Mouse (Mus musculus) intestine, embryonic 16.5 days (tissue): Measurements from ENCODE around the gene Mtfp1. TPM values are rescaled to one million over a fixed set of nuclear protein-coding genes. Genes with fewer than 3 reads are reported as not detected.

Source experiments
- ATAC-seq: fragments of 200-750 bp; cut with Nextera tagmentation; 2 replicates; pipeline ENCODE4 v1.8.0; 2017; ENCODE audit warnings: moderate TSS enrichment, moderate library complexity
- H3K27ac ChIP-seq: fragments of 300-500 bp; sonication (generic); 2 replicates; pipeline ENCODE4 v1.5.1; 2014; ENCODE audit warnings: mild to moderate bottlenecking, low read length
- H3K27me3 ChIP-seq: fragments of 300-500 bp; sonication (generic); replicated peaks from 2 replicates; pipeline ENCODE4 v1.6.1; 2014; ENCODE audit warnings: low read length, control low read depth, mixed read lengths; ENCODE audit not compliant: control insufficient read depth, insufficient read depth
- H3K36me3 ChIP-seq: fragments of 300-500 bp; sonication (generic); 2 replicates; pipeline ENCODE4 v1.6.1; 2014; ENCODE audit warnings: low read length, control low read depth; ENCODE audit not compliant: control insufficient read depth, insufficient read depth
- H3K4me1 ChIP-seq: fragments of 300-500 bp; sonication (generic); 2 replicates; pipeline ENCODE4 v1.6.1; 2014; ENCODE audit warnings: low read length, control low read depth, mixed read lengths; ENCODE audit not compliant: control insufficient read depth, insufficient read depth
- H3K4me2 ChIP-seq: fragments of 300-500 bp; sonication (generic); 2 replicates; pipeline ENCODE4 v1.6.1; 2014; ENCODE audit warnings: low read depth, low read length, control low read depth
- H3K4me3 ChIP-seq: fragments of 300-500 bp; sonication (generic); 2 replicates; pipeline ENCODE4 v1.5.1; 2014; ENCODE audit warnings: mild to moderate bottlenecking, low read length
- H3K9ac ChIP-seq: fragments of 300-500 bp; sonication (generic); 2 replicates; pipeline ENCODE4 v1.6.1; 2014; ENCODE audit warnings: low read depth, low read length
- H3K9me3 ChIP-seq: fragments of 300-500 bp; sonication (generic); 2 replicates; pipeline ENCODE4 v1.6.1; 2016; ENCODE audit warnings: low read length, control low read depth; ENCODE audit not compliant: control insufficient read depth
- WGBS: fragments of 180-500 bp; shearing (Covaris S2); extraction: QIAGEN DNeasy Blood & Tissue Kit; methylation state at CpG from one replicate; pipeline ENCODE4 v1.1.7; 2014; 5-methylcytosine and 5-hydroxymethylcytosine counted together
- microRNA-seq: library from miRNA; unstranded; fragments of <30 nt; microRNA quantifications from one replicate; pipeline ENCODE4, GENCODE M21; 2016
- polyA plus RNA-seq: library from polyadenylated mRNA; unstranded; fragments of >200 nt; fragmentation: Nextera tagmentation; extraction: Ambion mirVana; gene quantifications from 2 replicates; pipeline ENCODE4 v1.2.1, GENCODE M21; 2015

Gene Mtfp1
- polyA plus RNA-seq, 1 experiment from 2014 or later, result 41.6 TPM

DNA sequence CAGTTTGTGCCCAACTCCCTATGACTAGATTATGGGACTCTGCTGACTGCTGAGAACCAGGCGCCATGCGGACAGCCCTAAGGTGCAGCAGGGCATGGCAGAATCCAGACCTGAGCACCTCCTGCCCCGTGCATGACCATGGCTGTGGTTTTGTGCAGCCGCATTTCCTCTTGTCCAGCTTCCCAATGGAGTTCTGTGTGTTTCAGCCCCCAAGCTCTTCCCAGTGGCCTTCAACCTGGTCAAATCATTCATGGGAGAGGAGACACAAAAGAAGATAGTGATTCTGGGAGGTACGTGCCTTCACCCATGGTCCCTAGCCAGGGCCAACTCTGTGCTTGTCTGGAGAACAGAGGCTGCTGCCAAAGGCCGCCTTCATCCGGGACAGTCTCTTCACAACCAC, 52.2 kb downstream of the Mtfp1 start:
- Histone ChIP-seq H3K9ac (no peak overlapping the region), H3K4me3 (no peak overlapping the region), H3K27me3 (no peaks in the 10 kb centered on the region), H3K27ac (no peak overlapping the region), H3K36me3 (no peaks in the 10 kb centered on the region), H3K4me2 (no peak overlapping the region), H3K9me3 (no peaks in the 10 kb centered on the region), H3K4me1 (no peaks in the 10 kb centered on the region)
- WGBS, result 91% methylated on average over 7 of the region's 7 CpGs
- ATAC-seq, result no peak

Small RNA genes lying within 50 kb of the gene (microRNA-seq; reads per million reads assigned to microRNA genes)
- gene Mir3060, result 1.6 reads per million

Other genes starting within 250 kb of the Mtfp1 start
- 0.28 and 0.45 TPM in 2 replicates for gene Osbp2, start 231.5 kb downstream of the Mtfp1 start, polyA plus RNA-seq
- gene 4921536K21Rik, start 200.3 kb downstream of the Mtfp1 start, polyA plus RNA-seq, result 0.37 and 0.39 TPM in 2 replicates
- 5.2 and 5.6 TPM in 2 replicates for gene Dusp18, start 200.2 kb downstream of the Mtfp1 start, polyA plus RNA-seq
- gene Slc35e4, start 180.8 kb downstream of the Mtfp1 start, polyA plus RNA-seq, result 2.9 and 3.1 TPM in 2 replicates
- gene Tcn2, start 163.3 kb downstream of the Mtfp1 start, polyA plus RNA-seq, result 95.3 and 122 TPM in 2 replicates
- gene Pes1, start 131.5 kb downstream of the Mtfp1 start, polyA plus RNA-seq, result 73.3 and 79.4 TPM in 2 replicates
- 0.11 TPM in 1 of 2 replicates, not detected in the other for gene 4930556J24Rik, start 118.7 kb downstream of the Mtfp1 start, polyA plus RNA-seq
- gene Gal3st1, start 111.8 kb downstream of the Mtfp1 start, polyA plus RNA-seq, result 20.1 and 33.3 TPM in 2 replicates
- gene Sec14l4, start 64.0 kb downstream of the Mtfp1 start, polyA plus RNA-seq, result 0.47 and 0.56 TPM in 2 replicates
- gene Sec14l3, start 30.6 kb downstream of the Mtfp1 start, polyA plus RNA-seq, result not detected in 2 replicates
- gene Sec14l2, start 28.0 kb upstream of the Mtfp1 start, polyA plus RNA-seq, result 1.7 and 2.9 TPM in 2 replicates
- 17.3 and 19.2 TPM in 2 replicates for gene Rnf215, start 39.8 kb upstream of the Mtfp1 start, polyA plus RNA-seq
- 3.0 TPM in 2 replicates for gene Ccdc157, start 64.8 kb upstream of the Mtfp1 start, polyA plus RNA-seq
- 40.4 and 41.8 TPM in 2 replicates for gene Sf3a1, start 64.9 kb upstream of the Mtfp1 start, polyA plus RNA-seq
- 34.0 and 37.2 TPM in 2 replicates for gene Tbc1d10a, start 91.3 kb upstream of the Mtfp1 start, polyA plus RNA-seq
- gene Castor1, start 122.8 kb upstream of the Mtfp1 start, polyA plus RNA-seq, result 5.9 and 7.3 TPM in 2 replicates
- gene Osm, start 141.0 kb upstream of the Mtfp1 start, polyA plus RNA-seq, result 0.07 and 0.12 TPM in 2 replicates
- gene Lif, start 162.1 kb upstream of the Mtfp1 start, polyA plus RNA-seq, result 0.95 and 0.98 TPM in 2 replicates